Mouse (Mus musculus) left cerebral cortex, postnatal 36 days (tissue): ENCODE measurements around the gene Basp1. TPM values are rescaled to one million over a fixed set of nuclear protein-coding genes. Genes with fewer than 3 reads are reported as not detected.

Experiments
- DNase-seq, 2 experiments: peaks; one replicate each; pipeline ENCODE4 v3.0.0; 2021 to 2022; ENCODE audit warnings: low spot score in 2 of 2, mixed read lengths in 1 of 2
- intact Hi-C: fragments of 180-260 bp; cut with DNase I; formaldehyde crosslinking; loops from one replicate; pipeline ENCODE4 v1.15.1; 2025
- total RNA-seq, 2 experiments: library from RNA; stranded (reverse); gene quantifications; 2 replicates each; pipeline ENCODE4 v1.2.3; 2021

The Basp1 gene
- total RNA-seq, 2 experiments from 2014 or later: 645 to 834 TPM

GRCm38 (mm10) chr15:25376914-25377313 is 36.6 kb downstream of the Basp1 start:
- intact Hi-C loops: no loop called here

GRCm38 (mm10) chr15:25373486-25373885 is 40.1 kb downstream of the Basp1 start:
- intact Hi-C loops: no loop called here
- no peak for DNase-seq

More at GRCm38 (mm10) chr15:25376914-25377313, 36.6 kb downstream of the Basp1 start:
- no peak for DNase-seq

- intact Hi-C loops: loop anchor here (10.0 kb wide), 2 partner anchors 345 to 645 kb away; no protein-coding TSS in a partner anchor
- peak in 1 of 2 experiments; percentile 30 for DNase-seq
These were observed 44.0 kb downstream of the Basp1 start for GRCm38 (mm10) chr15:25369522-25369921.

- DNase-seq: no peak
- intact Hi-C loops: loop anchor here (2.0 to 10.0 kb wide), 3 partner anchors 47 to 641 kb away; partner anchors contain the start of gene Basp1
These were observed 48.1 kb downstream of the Basp1 start for GRCm38 (mm10) chr15:25365503-25365902.

- intact Hi-C loops: loop anchor here (2.0 to 10.0 kb wide), 3 partner anchors 48 to 640 kb away; partner anchors contain the start of gene Basp1
- no peak for DNase-seq
These were observed 48.6 kb downstream of the Basp1 start for GRCm38 (mm10) chr15:25364819-25365463.

- intact Hi-C loops: loop anchor here (2.0 to 10.0 kb wide), 3 partner anchors 49 to 639 kb away; partner anchors contain the start of gene Basp1
- DNase-seq: peak in 1 of 2 experiments; percentile 39
These were observed 49.3 kb downstream of the Basp1 start for GRCm38 (mm10) chr15:25364160-25364818.

GRCm38 (mm10) chr15:25363636-25364035 is 49.9 kb downstream of the Basp1 start:
- intact Hi-C loops: loop anchor here (2.0 to 10.0 kb wide), 4 partner anchors 15 to 639 kb away; partner anchors contain the start of gene Basp1
- no peak for DNase-seq

- no peak for DNase-seq
- intact Hi-C loops: loop anchor here (10.0 kb wide), 2 partner anchors 336 to 636 kb away; no protein-coding TSS in a partner anchor
These were observed 52.7 kb downstream of the Basp1 start for GRCm38 (mm10) chr15:25360825-25361224.

- intact Hi-C loops: no loop called here
These were observed 54.9 kb downstream of the Basp1 start for GRCm38 (mm10) chr15:25358680-25359097.

GRCm38 (mm10) chr15:25355339-25355738 is 58.2 kb downstream of the Basp1 start:
- intact Hi-C loops: no loop called here
- DNase-seq: no peak

More at GRCm38 (mm10) chr15:25358680-25359097, 54.9 kb downstream of the Basp1 start:
- DNase-seq: peak in 1 of 2 experiments; percentile 69

- intact Hi-C loops: no loop called here
- DNase-seq: no peak
These were observed 58.8 kb downstream of the Basp1 start for GRCm38 (mm10) chr15:25354738-25355137.

- intact Hi-C loops: no loop called here
- no peak for DNase-seq
These were observed 60.1 kb downstream of the Basp1 start for GRCm38 (mm10) chr15:25353498-25353897.

- intact Hi-C loops: no loop called here
- DNase-seq: no peak
These were observed 70.3 kb downstream of the Basp1 start for GRCm38 (mm10) chr15:25343263-25343662.

- intact Hi-C loops: no loop called here
- DNase-seq: no peak
These were observed 78.3 kb downstream of the Basp1 start for GRCm38 (mm10) chr15:25335277-25335676.

GRCm38 (mm10) chr15:25331877-25332445 is 81.6 kb downstream of the Basp1 start:
- no peak for DNase-seq
- intact Hi-C loops: no loop called here

GRCm38 (mm10) chr15:25330946-25331345 is 82.6 kb downstream of the Basp1 start:
- DNase-seq: no peak
- intact Hi-C loops: no loop called here

GRCm38 (mm10) chr15:25322601-25323000 is 91.0 kb downstream of the Basp1 start:
- intact Hi-C loops: no loop called here
- no peak for DNase-seq

GRCm38 (mm10) chr15:25322111-25322510 is 91.5 kb downstream of the Basp1 start:
- intact Hi-C loops: no loop called here

GRCm38 (mm10) chr15:25321636-25322035 is 91.9 kb downstream of the Basp1 start:
- DNase-seq: no peak
- intact Hi-C loops: no loop called here

More at GRCm38 (mm10) chr15:25322111-25322510, 91.5 kb downstream of the Basp1 start:
- no peak for DNase-seq

- DNase-seq: no peak
- intact Hi-C loops: no loop called here
These were observed 99.1 kb downstream of the Basp1 start for GRCm38 (mm10) chr15:25314471-25314870.
